Mouse (Mus musculus): ENCODE data around the gene Rpf2.

DNA sequence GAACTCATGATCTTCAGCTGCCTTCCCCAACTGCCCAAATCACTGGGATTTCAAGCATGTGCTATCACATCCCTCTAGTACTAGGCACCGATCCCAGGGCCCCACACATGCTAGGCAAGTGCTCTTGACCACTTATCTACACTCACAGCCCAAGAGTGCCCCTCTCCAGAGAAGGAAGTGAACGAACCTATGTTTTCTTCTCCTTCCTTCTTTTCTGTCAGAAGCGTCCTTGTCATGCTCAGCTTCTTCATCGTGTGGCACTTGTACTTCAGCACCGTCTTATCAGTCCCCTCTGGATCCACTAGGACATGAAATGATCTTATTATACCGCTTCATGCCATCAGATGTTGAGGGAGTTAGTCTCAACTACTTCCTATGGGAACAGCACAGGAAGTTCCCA, 4.1 kb upstream of the Rpf2 start:
- no peak for TF ChIP-seq CTCF (IDR thresholded peaks at IDR 0.05; ENCODE audit: low read depth)
- no peak for TF ChIP-seq EP300 (optimal IDR thresholded peaks at IDR 0.05)

Measured in stomach, postnatal 0 days (tissue).